Mouse (Mus musculus) Patski (cell line): ENCODE results near the gene Olfr566. TPM values are rescaled to one million over a fixed set of nuclear protein-coding genes. Genes with fewer than 3 reads are reported as not detected.

Experiments used
- ATAC-seq: fragments of 100-300 bp; one replicate; pipeline ENCODE4 v1.8.0; 2021
- CTCF ChIA-PET: fragments of 350-600 bp; sonication (Branson Sonifier 250); formaldehyde crosslinking; loops from one replicate; lab custom pipeline; 2022; ENCODE audit warnings: inconsistent platforms; lab: Charles Lee
- POLR2A ChIA-PET: fragments of 350-600 bp; sonication (Branson Sonifier 250); formaldehyde crosslinking; loops from one replicate; lab custom pipeline; 2022; ENCODE audit warnings: antibody characterized with exemption, inconsistent platforms; lab: Charles Lee
- DNase-seq: peaks from one replicate; pipeline ENCODE4 v3.0.0-alpha.2; 2011; ENCODE audit warnings: low read depth, low spot score
- H3K27me3 ChIP-seq: fragments of 371-371 bp; one replicate; pipeline ENCODE4 v1.5.1; 2021
- CTCF ChIP-seq: fragments of 100-300 bp; IDR thresholded peaks from one replicate; pipeline ENCODE4 v1.5.1; 2021
- in situ Hi-C: fragments of 300-500 bp; cut with MboI; formaldehyde crosslinking; loops from 3 replicates; pipeline ENCODE4 v1.11.1; 2018; ENCODE audit warnings: low pct_unique_long_range_greater_than_20kb, mixed read lengths
- polyA plus RNA-seq: library from polyadenylated mRNA; unstranded; gene quantifications from one replicate; pipeline ENCODE4 v1.2.3, GENCODE M21; 2021

Olfr566 gene
- polyA plus RNA-seq: not detected

- in situ Hi-C loops: no loop called here
Observed at GRCm38 (mm10) chr7:102858665-102859064, at the start of gene Olfr566. Gene Olfr566 (minus strand): TSS chr7:102858765.

DNA sequence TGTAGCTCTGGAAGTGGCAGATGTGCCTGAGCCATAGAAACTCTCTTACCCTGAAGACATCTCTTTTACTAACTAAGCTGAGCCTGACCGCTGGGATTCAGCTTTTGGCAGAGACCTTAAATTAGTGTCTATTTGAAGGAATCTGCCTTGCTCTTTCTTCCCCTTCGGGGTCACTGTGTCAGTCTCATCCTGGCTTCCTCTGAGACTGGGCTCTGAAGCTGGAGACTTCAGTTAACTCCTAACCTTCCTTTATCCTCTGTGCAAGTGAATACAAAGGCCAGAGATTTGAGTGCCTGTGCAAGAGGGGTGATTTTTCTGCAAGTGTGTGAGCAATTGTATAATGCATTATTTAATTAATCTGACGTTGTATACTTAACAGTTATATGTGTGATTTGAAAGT lies 32.2 kb upstream of the Olfr566 start, which contains the start of gene Olfr569:
TSS of gene Olfr569 (minus strand) at position 101 of the 400 bp plus-strand sequence.
- DNase-seq (no peak), ATAC-seq (no peak)
- ChIA-PET CTCF (interaction anchor here (1.6 kb wide), 1 partner anchor 11 kb away, joined by 3 read pairs; no protein-coding TSS in a partner anchor), POLR2A (no interaction called here)
- no peak for TF ChIP-seq CTCF
- H3K27me3 ChIP-seq: peaks cover 10% of the 10 kb centered on the region
- in situ Hi-C loops: no loop called here

More at GRCm38 (mm10) chr7:102858665-102859064, at the start of gene Olfr566:
- no peak for ATAC-seq
- ChIA-PET CTCF (no interaction called here), POLR2A (no interaction called here)
- TF ChIP-seq CTCF: no peak
- no peaks in the 10 kb centered on the region for H3K27me3 ChIP-seq
- DNase-seq: no peak

DNA sequence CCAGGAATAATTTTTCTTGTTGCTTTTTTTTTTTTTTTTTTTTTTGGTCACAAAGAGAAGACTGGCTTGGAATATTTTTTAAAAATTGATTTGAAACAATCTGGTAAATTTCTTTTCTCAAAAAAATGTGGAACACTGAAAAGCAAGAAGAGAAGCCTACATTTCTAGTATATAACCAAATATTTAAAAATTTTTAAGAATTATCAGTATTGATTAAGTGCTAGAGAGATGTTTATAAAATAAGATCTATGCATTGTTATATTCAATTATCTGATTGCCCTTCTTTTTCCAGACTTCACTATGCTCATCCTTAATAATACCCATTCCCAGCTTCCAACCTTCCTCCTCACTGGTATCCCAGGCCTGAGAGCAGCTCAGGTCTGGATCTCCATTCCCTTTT lies 18.3 kb upstream of the Olfr566 start, which contains the start of gene Olfr568:
TSS of gene Olfr568 (plus strand) at position 301 of the 400 bp plus-strand sequence.
- H3K27me3 ChIP-seq: no peaks in the 10 kb centered on the region
- ChIA-PET POLR2A (no interaction called here), CTCF (no interaction called here)
- ATAC-seq: no peak
- TF ChIP-seq CTCF: no peak
- in situ Hi-C loops: no loop called here
- DNase-seq: no peak

DNA sequence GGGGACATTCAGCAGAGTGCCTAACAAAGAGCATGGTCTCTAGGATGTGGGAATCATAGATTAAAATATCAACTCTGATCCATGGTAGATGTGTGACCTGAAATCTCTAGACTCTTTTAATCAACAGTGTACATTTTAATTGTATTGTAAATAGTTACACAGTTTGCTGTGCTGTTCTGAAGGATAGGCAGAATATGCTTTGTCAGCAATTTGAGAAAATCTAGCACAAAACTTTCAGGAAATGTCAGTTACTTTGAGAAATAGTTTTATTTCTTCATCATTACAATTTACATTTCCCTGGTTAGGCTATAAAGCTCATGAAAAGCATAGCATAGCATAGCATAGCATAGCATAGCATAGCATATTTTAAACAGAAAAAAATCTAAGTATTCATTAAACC lies 2.8 kb downstream of the Olfr566 start:
- H3K27me3 ChIP-seq: no peaks in the 10 kb centered on the region
- no peak for TF ChIP-seq CTCF
- in situ Hi-C loops: no loop called here
- ChIA-PET CTCF (no interaction called here), POLR2A (no interaction called here)
- ATAC-seq (no peak), DNase-seq (no peak)

Other genes with a start within 250 kb of the Olfr566 start
- gene Olfr553, start 240.5 kb downstream of the Olfr566 start, polyA plus RNA-seq: not detected
- not detected for gene Olfr554, start 220.3 kb downstream of the Olfr566 start, polyA plus RNA-seq
- gene Olfr555, start 199.9 kb downstream of the Olfr566 start, polyA plus RNA-seq: not detected
- not detected for gene Olfr556, start 193.9 kb downstream of the Olfr566 start, polyA plus RNA-seq
- gene Trim68, start 171.4 kb downstream of the Olfr566 start, polyA plus RNA-seq: 8.5 TPM
- not detected for gene Olfr557, start 162.9 kb downstream of the Olfr566 start, polyA plus RNA-seq
- gene Olfr558, start 156.6 kb downstream of the Olfr566 start, polyA plus RNA-seq: not detected
- not detected for gene Olfr33, start 139.7 kb downstream of the Olfr566 start, polyA plus RNA-seq
- not detected for gene Olfr559, start 131.3 kb downstream of the Olfr566 start, polyA plus RNA-seq
- not detected for gene Olfr560, start 99.4 kb downstream of the Olfr566 start, polyA plus RNA-seq
- not detected for gene Olfr78, start 99.3 kb downstream of the Olfr566 start, polyA plus RNA-seq
- gene Olfr561, start 87.5 kb downstream of the Olfr566 start, polyA plus RNA-seq: not detected
- not detected for gene Olfr564, start 55.3 kb downstream of the Olfr566 start, polyA plus RNA-seq
- gene Olfr568, start 18.4 kb upstream of the Olfr566 start, polyA plus RNA-seq: not detected
- gene Olfr569, start 32.1 kb upstream of the Olfr566 start, polyA plus RNA-seq: not detected
- gene Olfr570, start 35.8 kb upstream of the Olfr566 start, polyA plus RNA-seq: not detected
- not detected for gene Olfr571, start 58.8 kb upstream of the Olfr566 start, polyA plus RNA-seq
- gene Olfr572, start 65.6 kb upstream of the Olfr566 start, polyA plus RNA-seq: not detected
- not detected for gene Olfr573-ps1, start 83.8 kb upstream of the Olfr566 start, polyA plus RNA-seq
- not detected for gene Olfr574, start 89.7 kb upstream of the Olfr566 start, polyA plus RNA-seq
- not detected for gene Olfr575, start 100.0 kb upstream of the Olfr566 start, polyA plus RNA-seq
- gene Olfr576, start 103.9 kb upstream of the Olfr566 start, polyA plus RNA-seq: not detected
- not detected for gene Olfr577, start 117.2 kb upstream of the Olfr566 start, polyA plus RNA-seq
- not detected for gene Olfr578, start 130.6 kb upstream of the Olfr566 start, polyA plus RNA-seq
- not detected for gene Olfr582, start 179.3 kb upstream of the Olfr566 start, polyA plus RNA-seq
- gene Olfr583, start 192.5 kb upstream of the Olfr566 start, polyA plus RNA-seq: not detected
- not detected for gene Olfr584, start 223.1 kb upstream of the Olfr566 start, polyA plus RNA-seq
- gene Olfr585, start 239.0 kb upstream of the Olfr566 start, polyA plus RNA-seq: not detected